Mouse (Mus musculus): ENCODE measurements around the gene Stc2. TPM values are rescaled to one million over a fixed set of nuclear protein-coding genes. Genes with fewer than 3 reads are reported as not detected.

Stc2 gene
- polyA plus RNA-seq, 1 experiment, result 16.3 TPM

DNA sequence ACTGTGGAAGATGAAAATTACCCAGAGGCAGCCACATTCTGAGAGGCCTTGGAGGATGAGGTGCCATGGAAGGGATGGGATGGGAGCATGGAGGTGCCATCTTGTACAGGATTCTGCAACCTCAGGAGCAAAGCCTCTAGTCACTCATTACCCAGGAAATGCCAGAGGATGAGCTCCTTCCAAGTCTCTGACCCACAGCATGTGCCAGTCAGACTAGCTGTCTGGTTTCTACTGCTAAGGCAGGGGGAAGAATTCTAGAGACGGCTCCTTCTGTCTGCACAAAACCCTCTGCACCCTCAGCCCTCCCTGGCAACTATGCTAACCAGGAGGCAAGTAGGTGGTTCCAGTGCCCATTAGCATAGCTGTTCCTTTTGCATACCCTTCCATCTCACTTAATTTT is 15.4 kb downstream of the Stc2 start:
- Histone ChIP-seq H3K27me3 (ENCODE audit: control insufficient read depth, insufficient read depth, insufficient read length) (no peaks in the 10 kb centered on the region), H3ac (ENCODE audit: control insufficient read depth, insufficient read length) (no peak overlapping the region), H3K4me2 (ENCODE audit: low read depth) (no peak overlapping the region), H3K79me2 (ENCODE audit: control insufficient read depth, insufficient read depth) (no peaks in the 10 kb centered on the region), H3K4me3 (no peak overlapping the region), H3K36me3 (ENCODE audit: control insufficient read depth, insufficient read depth) (no peaks in the 10 kb centered on the region)
- TF ChIP-seq USF1 (IDR thresholded peaks at IDR 0.05; ENCODE audit: low read depth), result no peak

Other genes starting within 250 kb of the Stc2 start
- gene Gm17332, start 187.6 kb downstream of the Stc2 start, polyA plus RNA-seq (2012; fragmentation: generic; extraction: Trizol), result not detected

Measured in myocyte (in vitro differentiated cells).